Mouse (Mus musculus) forebrain, embryonic 15.5 days (tissue): ENCODE data around the gene 4933428M09Rik. TPM values are rescaled to one million over a fixed set of nuclear protein-coding genes. Genes with fewer than 3 reads are reported as not detected.
"Not testable (repeated sequence)": the region's sequence is repeated elsewhere in the genome, so short reads cannot be mapped to it uniquely, and the experiment has no call there.

Source experiments
- ATAC-seq: fragments of 200-750 bp; cut with Nextera tagmentation; replicated peaks from 2 replicates; pipeline ENCODE4 v1.8.0; 2017; ENCODE audit warnings: mild to moderate bottlenecking, moderate TSS enrichment, moderate library complexity
- H3K27ac ChIP-seq: fragments of 300-500 bp; sonication (generic); replicated peaks from 2 replicates; pipeline ENCODE4 v1.5.1; 2015; ENCODE audit warnings: mild to moderate bottlenecking, inconsistent platforms
- H3K27me3 ChIP-seq: fragments of 300-500 bp; sonication (generic); 2 replicates; pipeline ENCODE4 v1.6.1; 2015; ENCODE audit warnings: inconsistent platforms
- H3K36me3 ChIP-seq: fragments of 300-500 bp; sonication (generic); 2 replicates; pipeline ENCODE4 v1.6.1; 2015; ENCODE audit warnings: mild to moderate bottlenecking, inconsistent platforms
- H3K4me1 ChIP-seq: fragments of 300-500 bp; sonication (generic); 2 replicates; pipeline ENCODE4 v1.6.1; 2015; ENCODE audit warnings: inconsistent platforms
- H3K4me2 ChIP-seq: fragments of 300-500 bp; sonication (generic); replicated peaks from 2 replicates; pipeline ENCODE4 v1.6.1; 2015; ENCODE audit warnings: mild to moderate bottlenecking, inconsistent platforms
- H3K4me3 ChIP-seq: fragments of 300-500 bp; sonication (generic); 2 replicates; pipeline ENCODE4 v1.5.1; 2015; ENCODE audit warnings: mild to moderate bottlenecking, inconsistent platforms
- H3K9ac ChIP-seq: fragments of 300-500 bp; sonication (generic); replicated peaks from 2 replicates; pipeline ENCODE4 v1.6.1; 2015; ENCODE audit warnings: mild to moderate bottlenecking, inconsistent platforms
- H3K9me3 ChIP-seq: fragments of 300-500 bp; sonication (generic); 2 replicates; pipeline ENCODE4 v1.6.1; 2016; ENCODE audit warnings: inconsistent platforms
- WGBS: fragments of 180-500 bp; shearing (Covaris S2); methylation state at CpG from one replicate; pipeline ENCODE4 v1.1.7; 2015; ENCODE audit warnings: mixed read lengths; 5-methylcytosine and 5-hydroxymethylcytosine counted together
- polyA plus RNA-seq: library from polyadenylated mRNA; unstranded; fragments of >200 nt; fragmentation: Nextera tagmentation; extraction: Ambion mirVana; gene quantifications from 2 replicates; pipeline ENCODE4 v1.2.1, GENCODE M21; 2015

Gene 4933428M09Rik
- polyA plus RNA-seq: not detected in 2 replicates

DNA sequence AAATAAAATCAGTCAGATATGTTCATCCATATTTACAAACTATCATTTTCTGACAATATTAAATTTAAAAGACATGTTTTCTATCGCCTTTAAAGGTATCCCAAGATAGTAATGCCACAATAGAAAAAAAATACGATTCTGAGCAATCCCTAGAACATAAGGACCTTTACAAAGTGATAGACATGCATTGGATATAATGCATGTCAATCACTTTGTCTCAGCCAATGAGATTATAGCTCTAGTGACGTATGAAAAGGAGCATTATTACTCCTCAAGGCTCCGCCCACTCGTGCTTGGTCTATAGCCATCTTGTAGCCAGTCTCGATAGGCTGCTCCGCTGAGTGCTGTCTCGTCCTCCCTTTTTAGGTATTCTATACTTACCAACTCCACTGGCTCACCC, at the start of gene 4933428M09Rik:
Gene 4933428M09Rik (plus strand): TSS at position 301 of the 400 bp plus-strand sequence.
- no peak for ATAC-seq
- WGBS: 88% methylated on average over 8 of the region's 8 CpGs
- H3K27ac ChIP-seq: no peak within 1 kb of the TSS

DNA sequence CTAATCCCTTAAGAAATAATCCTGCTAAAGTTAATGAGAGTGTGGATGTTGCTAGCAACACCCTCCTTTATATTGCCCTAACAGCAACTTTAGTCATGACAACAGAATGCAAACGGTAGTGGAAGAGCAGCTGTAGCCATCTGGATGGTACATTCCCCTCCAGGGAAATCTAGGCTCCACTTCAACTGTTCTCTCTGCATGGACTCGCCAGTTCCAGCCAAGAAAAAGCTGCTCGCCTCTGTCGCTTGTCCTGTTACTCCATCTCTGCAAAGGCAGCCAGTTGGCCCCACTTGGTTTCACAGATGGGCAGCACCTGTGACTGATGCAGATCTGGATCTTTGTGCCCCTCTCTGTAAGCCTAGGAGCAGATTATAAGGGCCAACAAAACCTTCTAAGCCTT, 45.0 kb upstream of the 4933428M09Rik start:
- H3K27ac ChIP-seq: no peak overlapping the region
- H3K4me1 ChIP-seq: no peaks in the 10 kb centered on the region
- H3K9ac ChIP-seq: no peak overlapping the region
- no peaks in the 10 kb centered on the region for H3K9me3 ChIP-seq
- ATAC-seq: no peak
- H3K4me2 ChIP-seq: no peak overlapping the region
- 41% methylated on average over 4 of the region's 4 CpGs for WGBS
- no peaks in the 10 kb centered on the region for H3K36me3 ChIP-seq
- no peak overlapping the region for H3K4me3 ChIP-seq
- no peaks in the 10 kb centered on the region for H3K27me3 ChIP-seq

More for the DNA sequence above, at the start of gene 4933428M09Rik:
- Histone ChIP-seq H3K27me3 (no peaks in the 10 kb centered on the region), H3K9ac (no peak within 1 kb of the TSS), H3K4me1 (no peaks in the 10 kb centered on the region), H3K9me3 (no peaks in the 10 kb centered on the region), H3K36me3 (no peaks in the 10 kb centered on the region), H3K4me2 (no peak within 1 kb of the TSS), H3K4me3 (no peak within 1 kb of the TSS)

DNA sequence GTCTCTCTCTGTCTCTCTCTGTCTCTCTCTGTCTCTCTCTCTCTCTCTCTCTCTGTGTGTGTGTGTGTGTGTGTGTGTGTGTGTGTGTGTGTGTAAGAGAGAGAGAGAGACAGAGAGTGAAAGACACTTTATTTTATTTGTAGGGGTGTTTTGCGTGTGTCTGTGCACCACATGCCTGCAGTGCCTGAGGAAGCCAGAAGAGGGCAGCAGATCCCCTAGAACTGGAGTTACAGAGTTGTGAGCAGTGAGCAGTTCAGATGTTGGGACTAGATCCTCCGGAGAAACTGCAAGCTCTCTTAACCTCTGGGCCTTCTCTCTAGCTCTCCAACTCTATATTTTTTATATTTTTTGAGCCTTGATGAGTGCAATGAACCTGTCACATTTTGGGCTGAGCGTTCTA, 12.5 kb downstream of the 4933428M09Rik start:
- not testable (repeated sequence) for H3K4me1 ChIP-seq, H3K36me3 ChIP-seq, H3K9ac ChIP-seq, H3K4me3 ChIP-seq, H3K4me2 ChIP-seq, H3K27ac ChIP-seq, H3K9me3 ChIP-seq, H3K27me3 ChIP-seq, ATAC-seq
- 77% methylated on average over 3 of the region's 3 CpGs for WGBS

DNA sequence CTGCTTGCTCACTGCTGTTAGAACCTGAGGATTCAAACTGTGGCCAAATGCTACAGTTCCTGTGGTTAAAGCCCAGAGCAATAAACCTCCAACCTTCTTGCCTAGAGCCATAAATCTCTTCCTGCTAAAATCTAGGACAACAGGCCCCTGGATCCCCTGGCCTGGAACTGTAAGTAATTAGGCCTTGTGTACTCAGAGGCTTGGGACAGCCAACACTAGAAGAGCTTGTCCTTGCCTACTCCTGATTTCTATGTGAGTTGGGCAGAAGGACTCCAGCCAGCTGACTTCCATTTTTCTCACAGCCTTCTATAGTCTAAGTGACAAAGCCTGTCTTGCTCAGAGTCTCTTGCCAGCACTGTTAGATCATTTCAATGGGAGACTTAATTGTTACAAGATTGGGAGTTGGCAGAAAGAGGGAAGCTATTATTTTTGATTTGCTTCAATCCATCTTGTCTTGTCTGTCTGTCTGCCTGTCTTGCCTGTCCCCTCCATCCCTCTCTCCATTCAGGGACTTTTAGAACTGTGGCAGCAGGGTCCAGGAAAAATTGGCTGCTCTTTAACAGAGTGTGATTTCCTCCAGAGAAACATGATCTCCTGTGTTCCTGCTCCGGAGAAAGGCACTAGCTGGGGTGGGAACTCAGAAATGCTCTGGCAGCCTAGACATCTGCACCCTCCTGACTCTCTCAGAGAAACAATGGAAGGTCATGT, 15.7 kb downstream of the 4933428M09Rik start:
- no peak for ATAC-seq
- H3K4me1 ChIP-seq: no peaks in the 10 kb centered on the region
- H3K27me3 ChIP-seq: no peaks in the 10 kb centered on the region
- no peak overlapping the region for H3K4me2 ChIP-seq
- 64% methylated on average over 1 of the region's 1 CpGs for WGBS
- H3K27ac ChIP-seq: no peak overlapping the region
- H3K9me3 ChIP-seq: no peaks in the 10 kb centered on the region
- no peak overlapping the region for H3K9ac ChIP-seq
- no peak overlapping the region for H3K4me3 ChIP-seq
- no peaks in the 10 kb centered on the region for H3K36me3 ChIP-seq

DNA sequence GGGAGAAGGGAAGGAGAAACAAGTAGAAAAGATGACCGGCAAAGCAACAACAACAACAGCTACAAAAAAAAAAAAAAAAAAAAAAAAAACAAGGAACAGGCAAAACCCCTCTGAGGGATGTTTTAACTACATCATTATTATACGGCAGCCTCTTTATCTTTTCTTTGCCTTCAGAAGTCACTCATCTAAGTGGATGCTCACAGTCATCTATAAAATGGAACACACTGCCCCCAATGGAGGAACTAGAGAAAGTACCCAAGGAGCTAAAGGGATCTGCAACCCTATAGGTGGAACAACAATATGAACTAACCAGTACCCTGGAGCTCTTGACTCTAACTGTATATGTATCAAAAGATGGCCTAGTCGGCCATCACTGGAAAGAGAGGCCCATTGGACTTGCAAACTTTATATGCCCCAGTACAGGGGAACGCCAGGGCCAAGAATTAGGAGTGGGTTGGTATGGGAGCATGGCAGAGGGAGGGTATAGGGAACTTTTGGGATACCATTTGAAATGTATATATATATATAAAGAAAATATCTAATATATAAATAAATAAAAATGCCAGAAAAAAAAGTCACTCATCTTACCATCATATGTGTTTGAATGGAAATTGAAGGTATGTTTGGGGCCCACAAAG, 30.3 kb downstream of the 4933428M09Rik start:
- H3K27ac ChIP-seq, H3K4me1 ChIP-seq, H3K9ac ChIP-seq, H3K9me3 ChIP-seq, H3K27me3 ChIP-seq, H3K36me3 ChIP-seq: not testable (repeated sequence)
- WGBS: 89% methylated on average over 4 of the region's 4 CpGs
- peak; percentile 35; the same call in 1 of the 2 replicates for ATAC-seq
- Histone ChIP-seq H3K4me3 (peak overlapping the region; percentile 46), H3K4me2 (peak overlapping the region; percentile 59; the same call in 1 of the 2 replicates)

DNA sequence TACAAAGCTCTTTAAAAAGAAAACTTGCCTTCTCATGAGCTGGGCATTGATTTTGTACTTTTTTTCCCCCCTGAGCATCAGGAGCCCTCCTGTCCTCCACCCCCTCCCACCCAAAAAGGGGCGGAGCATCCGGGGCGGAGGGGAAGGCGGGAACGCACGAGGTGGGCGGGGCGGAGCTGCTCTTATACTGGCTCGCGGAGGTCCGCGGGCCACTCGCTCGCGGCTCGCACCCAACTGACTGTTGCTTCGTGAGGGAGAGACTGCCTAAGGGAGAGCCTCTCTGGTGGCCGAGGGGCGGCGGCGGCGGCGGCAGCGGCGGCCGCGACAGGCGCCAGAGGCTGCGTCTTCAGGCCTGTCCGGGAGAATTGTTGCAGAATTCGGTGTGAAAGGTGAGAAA, 30.8 kb downstream of the 4933428M09Rik start, which contains the start of gene Mum1l1:
Gene Mum1l1 (plus strand): TSS at position 214 of the 397 bp plus-strand sequence.
- Histone ChIP-seq H3K9ac (peak within 1 kb of the TSS; percentile 43), H3K4me2 (peak within 1 kb of the TSS; percentile 59), H3K9me3 (no peaks in the 10 kb centered on the region), H3K36me3 (no peaks in the 10 kb centered on the region), H3K4me1 (no peaks in the 10 kb centered on the region), H3K27ac (no peak within 1 kb of the TSS), H3K4me3 (peak within 1 kb of the TSS; percentile 46), H3K27me3 (no peaks in the 10 kb centered on the region)
- ATAC-seq: peak; percentile 94
- WGBS: 27% methylated on average over 31 of the region's 31 CpGs

DNA sequence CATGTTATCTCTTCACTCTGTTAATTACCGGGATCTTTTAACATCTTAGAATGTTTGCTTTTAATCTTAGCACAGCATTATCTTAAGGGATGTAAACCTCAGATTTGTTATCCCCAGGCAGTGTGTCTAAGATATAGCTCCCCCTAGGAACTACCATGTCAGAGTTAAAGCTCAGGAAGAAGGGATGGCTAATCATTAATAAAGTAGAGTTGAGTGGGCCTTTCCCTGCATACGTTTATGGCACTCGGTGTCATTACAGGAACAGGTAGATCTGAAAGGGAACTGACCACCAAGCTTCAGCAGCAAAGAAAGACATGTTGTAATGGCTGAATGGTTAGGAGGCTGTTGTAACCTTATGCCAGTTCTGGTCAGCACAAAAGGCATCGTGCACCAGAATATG, 35.7 kb downstream of the 4933428M09Rik start:
- Histone ChIP-seq H3K9ac (no peak overlapping the region), H3K9me3 (no peaks in the 10 kb centered on the region), H3K4me2 (no peak overlapping the region), H3K36me3 (no peaks in the 10 kb centered on the region), H3K27ac (no peak overlapping the region), H3K4me1 (peaks cover 5% of the 10 kb centered on the region; the same call in 1 of the 2 replicates), H3K27me3 (no peaks in the 10 kb centered on the region), H3K4me3 (no peak overlapping the region)
- ATAC-seq: no peak
- WGBS: 74% methylated on average over 4 of the region's 4 CpGs

DNA sequence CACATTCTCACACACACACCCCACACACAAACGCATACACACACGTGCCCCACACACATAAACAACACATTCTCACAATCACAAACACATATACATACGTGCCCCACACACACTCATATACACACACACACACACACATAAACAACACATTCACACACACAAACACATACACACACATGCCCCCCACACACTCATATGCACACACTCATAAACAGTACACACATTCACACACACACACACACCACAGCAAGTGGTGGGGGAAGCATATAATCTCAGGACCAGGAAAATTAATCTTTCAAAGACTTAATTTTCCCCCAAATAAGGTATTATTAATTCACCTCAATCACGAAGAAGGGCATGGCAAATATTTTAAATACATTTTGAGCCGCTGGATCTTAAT, 37.4 kb downstream of the 4933428M09Rik start:
- Histone ChIP-seq H3K9me3 (no peaks in the 10 kb centered on the region), H3K4me2 (peak overlapping the region; percentile 42; the same call in 1 of the 2 replicates), H3K4me3 (no peak overlapping the region), H3K27me3 (no peaks in the 10 kb centered on the region), H3K4me1 (peaks cover 5% of the 10 kb centered on the region; the same call in 1 of the 2 replicates), H3K27ac (no peak overlapping the region), H3K9ac (no peak overlapping the region), H3K36me3 (no peaks in the 10 kb centered on the region)
- ATAC-seq: peak; percentile 51; the same call in 1 of the 2 replicates
- 72% methylated on average over 5 of the region's 5 CpGs for WGBS

DNA sequence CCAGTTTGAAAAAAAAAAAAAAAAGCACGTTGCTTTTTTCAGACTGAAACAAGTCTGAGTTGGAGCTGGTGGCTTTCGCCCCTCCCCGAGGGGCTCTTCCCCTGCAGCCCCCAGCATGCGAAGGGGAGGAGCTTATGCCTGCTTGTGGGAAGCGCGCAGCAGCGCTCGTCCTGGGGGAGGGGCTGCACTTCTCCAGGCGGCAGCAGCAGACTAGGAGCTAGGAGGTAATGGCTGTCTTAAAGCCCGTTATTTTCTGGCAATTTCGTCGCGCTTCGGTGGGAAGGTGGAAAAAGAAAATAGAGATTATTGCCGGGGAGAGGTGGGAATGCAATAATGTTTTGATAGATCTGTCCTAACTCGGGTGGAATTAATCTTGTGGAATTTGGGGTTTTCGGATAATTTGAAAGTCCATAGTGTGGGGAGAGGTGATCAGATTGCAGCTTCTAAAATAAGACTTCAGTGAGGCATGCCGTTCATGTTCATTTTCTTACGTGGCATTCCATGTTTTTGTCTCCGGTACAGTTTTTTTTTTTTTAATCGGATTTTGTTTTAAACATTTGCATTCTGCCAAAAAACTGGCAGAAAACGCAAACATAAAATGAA, 38.1 kb downstream of the 4933428M09Rik start:
- H3K4me2 ChIP-seq: peak overlapping the region; percentile 42
- H3K27me3 ChIP-seq: no peaks in the 10 kb centered on the region
- H3K9ac ChIP-seq: 0 out of 2 replicates have a peak overlapping the region, but pooled peaks have one; percentile 22
- H3K36me3 ChIP-seq: no peaks in the 10 kb centered on the region
- H3K4me3 ChIP-seq: peak overlapping the region; percentile 41
- peaks cover 5% of the 10 kb centered on the region; the same call in 1 of the 2 replicates for H3K4me1 ChIP-seq
- no peaks in the 10 kb centered on the region for H3K9me3 ChIP-seq
- 16% methylated on average over 22 of the region's 22 CpGs for WGBS
- ATAC-seq: peak; percentile 98
- H3K27ac ChIP-seq: no peak overlapping the region

DNA sequence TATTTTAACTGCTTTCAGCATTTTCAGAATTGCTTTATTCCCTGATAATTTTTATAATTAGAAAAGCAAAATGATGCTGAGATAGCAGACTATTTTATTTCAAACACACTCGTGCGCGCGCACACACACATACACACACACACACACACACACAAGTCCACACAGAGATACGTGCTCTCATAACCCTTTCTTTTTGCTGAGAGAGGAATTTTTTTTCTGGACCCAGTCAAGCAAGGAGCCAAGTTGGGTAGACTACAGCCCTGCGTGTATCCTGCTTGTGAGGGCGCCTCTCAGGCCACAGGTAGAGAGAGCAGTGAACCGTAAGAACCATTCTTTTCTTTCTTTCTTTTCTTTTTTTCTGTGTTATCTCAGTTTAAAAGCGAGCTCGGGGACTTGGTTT, 38.7 kb downstream of the 4933428M09Rik start:
- Histone ChIP-seq H3K36me3 (no peaks in the 10 kb centered on the region), H3K27ac (no peak overlapping the region), H3K4me3 (peak overlapping the region; percentile 41), H3K9ac (no peak overlapping the region; the same call in 1 of the 2 replicates), H3K4me2 (peak overlapping the region; percentile 42), H3K27me3 (no peaks in the 10 kb centered on the region), H3K9me3 (no peaks in the 10 kb centered on the region), H3K4me1 (peaks cover 5% of the 10 kb centered on the region; the same call in 1 of the 2 replicates)
- ATAC-seq: no peak
- WGBS: 42% methylated on average over 10 of the region's 10 CpGs

DNA sequence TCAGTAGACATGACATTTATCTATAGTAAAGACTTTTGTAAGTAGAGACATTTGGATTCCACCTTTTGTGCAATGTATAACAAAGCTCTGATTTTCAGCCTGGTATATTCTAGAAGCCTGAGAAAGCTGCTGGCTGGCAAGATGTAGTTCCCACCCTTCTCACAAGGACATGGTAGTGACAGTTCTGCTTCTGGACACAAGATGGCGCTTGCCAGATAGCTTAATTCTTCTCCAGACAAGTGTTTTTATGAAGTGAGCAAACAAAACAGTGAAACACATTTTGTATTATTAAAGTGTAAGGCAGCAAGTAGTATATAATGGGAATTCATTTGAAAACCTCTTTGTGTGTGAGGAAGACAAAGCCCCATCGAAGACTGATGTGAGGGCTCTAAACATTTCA, 40.0 kb downstream of the 4933428M09Rik start:
- H3K27ac ChIP-seq: no peak overlapping the region
- peaks cover 5% of the 10 kb centered on the region; the same call in 1 of the 2 replicates for H3K4me1 ChIP-seq
- no peak overlapping the region for H3K9ac ChIP-seq
- no peaks in the 10 kb centered on the region for H3K27me3 ChIP-seq
- no peaks in the 10 kb centered on the region for H3K9me3 ChIP-seq
- WGBS: 30% methylated on average over 2 of the region's 2 CpGs
- H3K4me3 ChIP-seq: no peak overlapping the region
- H3K4me2 ChIP-seq: no peak overlapping the region
- peak; percentile 35; the same call in 1 of the 2 replicates for ATAC-seq
- no peaks in the 10 kb centered on the region for H3K36me3 ChIP-seq

DNA sequence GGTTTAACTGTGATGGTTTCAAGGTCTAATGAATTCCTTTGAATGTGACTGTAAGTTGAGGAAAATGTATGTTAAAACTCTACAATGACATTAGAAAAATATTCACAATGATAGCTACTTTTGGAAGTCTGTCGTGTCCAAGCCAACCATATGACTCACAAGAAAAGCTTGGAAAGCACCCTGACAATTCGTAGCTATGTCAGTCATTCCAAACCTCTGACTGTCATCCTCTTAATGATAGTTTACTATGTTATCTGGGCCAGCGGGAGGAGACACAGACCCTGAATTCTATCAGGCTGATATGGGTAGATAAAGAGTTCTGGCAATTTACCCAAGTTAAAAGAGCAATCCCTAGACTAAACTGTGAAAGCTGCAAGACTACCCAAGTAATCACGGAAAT, 41.8 kb downstream of the 4933428M09Rik start:
- no peaks in the 10 kb centered on the region for H3K36me3 ChIP-seq
- no peak for ATAC-seq
- WGBS: 80% methylated on average over 4 of the region's 4 CpGs
- no peaks in the 10 kb centered on the region for H3K27me3 ChIP-seq
- peaks cover 5% of the 10 kb centered on the region; the same call in 1 of the 2 replicates for H3K4me1 ChIP-seq
- no peak overlapping the region for H3K9ac ChIP-seq
- H3K9me3 ChIP-seq: no peaks in the 10 kb centered on the region
- no peak overlapping the region for H3K27ac ChIP-seq
- H3K4me3 ChIP-seq: no peak overlapping the region
- no peak overlapping the region for H3K4me2 ChIP-seq
